Mouse (Mus musculus): Measurements from ENCODE around the gene Zfp408. TPM values are rescaled to one million over a fixed set of nuclear protein-coding genes. Genes with fewer than 3 reads are reported as not detected.
"Not testable (repeated sequence)": the region's sequence is repeated elsewhere in the genome, so short reads cannot be mapped to it uniquely, and the experiment has no call there.

The Zfp408 gene
- polyA plus RNA-seq, 1 experiment: 9.6 TPM

DNA sequence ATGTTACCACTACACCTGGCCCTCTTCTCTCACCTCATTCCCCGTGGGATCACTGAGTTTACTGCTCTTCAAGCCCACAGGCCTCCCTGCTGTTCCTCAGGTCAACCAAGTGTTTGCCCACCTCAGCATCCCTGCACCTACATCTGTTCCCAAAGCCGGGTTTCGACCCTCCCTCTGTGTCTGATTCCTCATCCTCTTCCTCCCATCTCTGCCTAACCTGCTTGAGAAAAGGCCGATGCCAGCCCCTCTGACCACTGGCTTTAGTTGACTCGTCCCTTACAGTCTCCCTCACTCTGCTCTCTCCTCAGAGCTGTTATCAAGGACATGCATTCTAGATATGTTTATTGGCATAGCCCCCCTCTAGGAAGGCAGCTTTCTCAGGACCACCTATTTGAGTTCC lies 22.1 kb downstream of the Zfp408 start:
- no peaks in the 10 kb centered on the region for H3K9me3 ChIP-seq
- H3K4me3 ChIP-seq (replicated peaks): no peak overlapping the region
- peaks cover 19% of the 10 kb centered on the region for H3K36me3 ChIP-seq (replicated peaks; ENCODE audit: low read length)
- no peak for TF ChIP-seq FLI1 (IDR thresholded peaks at IDR 0.05; ENCODE audit: low read length)
- H3K27me3 ChIP-seq (replicated peaks): peaks cover 30% of the 10 kb centered on the region
- H3K4me1 ChIP-seq: 0 out of 2 replicates have a peak, but pooled peaks cover 3% of the 10 kb centered on the region

DNA sequence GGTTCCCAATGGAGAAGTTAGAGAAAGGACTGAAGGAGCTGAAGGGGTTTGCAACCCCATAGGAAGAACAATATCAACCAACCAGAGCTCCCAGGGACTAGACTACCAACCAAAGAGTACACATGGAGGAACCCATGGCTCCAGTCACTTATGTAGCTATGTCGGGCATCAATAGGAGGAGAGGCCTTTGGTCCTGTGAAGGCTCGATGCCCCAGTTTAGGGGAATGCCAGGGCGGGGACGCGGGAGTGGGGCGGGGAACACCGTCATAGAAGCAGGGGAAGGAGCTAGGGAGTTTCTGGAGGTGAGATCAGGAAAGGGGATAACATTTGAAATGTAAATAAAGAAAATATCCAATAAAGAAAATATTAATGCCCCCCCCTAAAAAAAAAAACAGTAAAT lies 26.2 kb downstream of the Zfp408 start:
- H3K4me1 ChIP-seq; H3K9me3 ChIP-seq; H3K27me3 ChIP-seq (replicated peaks); H3K4me3 ChIP-seq (replicated peaks): not testable (repeated sequence)
- H3K36me3 ChIP-seq (replicated peaks; ENCODE audit: low read length): peaks cover 59% of the 10 kb centered on the region

DNA sequence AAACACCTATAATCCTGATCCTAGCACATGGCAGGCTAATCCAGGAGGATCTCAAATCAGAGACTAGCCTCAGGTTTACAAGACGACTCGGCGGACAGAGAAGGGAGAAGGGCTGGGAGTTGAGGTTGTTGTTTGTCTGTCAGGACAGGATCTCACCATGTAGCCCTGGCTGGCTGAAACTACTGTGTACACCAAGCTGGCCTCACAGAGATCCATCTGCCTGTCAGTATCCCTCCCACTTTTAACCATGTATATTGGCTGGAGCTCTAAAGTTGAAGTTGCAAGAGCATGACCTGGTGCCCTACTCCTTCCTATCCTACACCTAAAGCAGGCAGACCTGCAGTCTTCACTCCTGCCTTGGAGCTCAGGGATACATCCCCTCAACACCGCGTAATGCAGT lies 27.2 kb downstream of the Zfp408 start:
- Histone ChIP-seq H3K36me3 (replicated peaks; ENCODE audit: low read length) (peaks cover 69% of the 10 kb centered on the region), H3K4me3 (replicated peaks) (no peak overlapping the region), H3K27me3 (replicated peaks) (peaks cover 4% of the 10 kb centered on the region), H3K4me1 (0 out of 2 replicates have a peak, but pooled peaks cover 3% of the 10 kb centered on the region), H3K9me3 (no peaks in the 10 kb centered on the region)
- no peak for TF ChIP-seq FLI1 (IDR thresholded peaks at IDR 0.05; ENCODE audit: low read length)
- TF ChIP-seq GATA1 (IDR thresholded peaks at IDR 0.05; ENCODE audit: borderline replicate concordance, low read length): no peak

DNA sequence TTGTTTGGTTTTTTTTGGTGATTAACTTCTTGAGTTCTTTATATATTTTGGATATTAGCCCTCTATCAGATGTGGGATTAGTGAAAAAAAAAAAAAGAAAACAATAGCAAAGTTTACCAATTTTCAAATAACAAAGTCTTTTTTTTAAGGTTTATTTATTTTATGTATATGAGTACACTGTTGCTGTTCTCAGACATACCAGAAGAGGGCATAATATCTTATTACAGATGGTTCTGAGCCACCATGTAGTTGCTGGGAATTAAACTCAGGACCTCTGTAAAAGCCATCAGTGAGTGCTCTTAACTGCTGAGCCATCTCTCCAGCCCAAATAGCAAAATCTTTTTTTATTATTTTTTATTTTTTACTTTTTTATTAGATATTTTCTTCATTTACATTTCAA lies 40.2 kb downstream of the Zfp408 start:
- H3K36me3 ChIP-seq (replicated peaks; ENCODE audit: low read length): peaks cover 64% of the 10 kb centered on the region
- H3K27me3 ChIP-seq (replicated peaks); H3K4me1 ChIP-seq; H3K9me3 ChIP-seq; H3K4me3 ChIP-seq (replicated peaks): not testable (repeated sequence)

DNA sequence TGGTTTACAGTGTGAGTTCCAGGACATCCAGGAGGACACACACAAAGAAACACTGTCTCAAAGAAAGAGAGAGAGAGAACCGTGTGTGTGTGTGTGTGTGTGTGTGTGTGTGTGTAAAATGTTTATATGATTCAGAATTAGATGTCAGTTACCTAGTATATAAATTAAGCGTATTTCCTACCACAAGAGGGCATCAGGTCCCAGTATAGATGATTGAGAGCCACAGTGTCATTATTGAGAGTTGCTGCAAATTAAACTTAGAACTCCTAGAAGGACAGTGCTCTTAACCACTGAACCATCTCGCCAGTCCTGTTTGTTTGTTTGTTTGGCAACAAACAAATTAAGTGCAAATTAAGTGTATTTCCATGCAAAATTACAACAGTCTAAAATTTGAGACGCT lies 47.2 kb downstream of the Zfp408 start:
- peaks cover 90% of the 10 kb centered on the region for H3K36me3 ChIP-seq (replicated peaks; ENCODE audit: low read length)
- no peak overlapping the region for H3K4me3 ChIP-seq (replicated peaks)
- no peak for TF ChIP-seq GATA1 (IDR thresholded peaks at IDR 0.05; ENCODE audit: borderline replicate concordance, low read length)
- no peak for TF ChIP-seq FLI1 (IDR thresholded peaks at IDR 0.05; ENCODE audit: low read length)
- no peaks in the 10 kb centered on the region for H3K9me3 ChIP-seq
- H3K4me1 ChIP-seq: no peaks in the 10 kb centered on the region; the same call in 1 of the 2 replicates
- no peaks in the 10 kb centered on the region for H3K27me3 ChIP-seq (replicated peaks)

DNA sequence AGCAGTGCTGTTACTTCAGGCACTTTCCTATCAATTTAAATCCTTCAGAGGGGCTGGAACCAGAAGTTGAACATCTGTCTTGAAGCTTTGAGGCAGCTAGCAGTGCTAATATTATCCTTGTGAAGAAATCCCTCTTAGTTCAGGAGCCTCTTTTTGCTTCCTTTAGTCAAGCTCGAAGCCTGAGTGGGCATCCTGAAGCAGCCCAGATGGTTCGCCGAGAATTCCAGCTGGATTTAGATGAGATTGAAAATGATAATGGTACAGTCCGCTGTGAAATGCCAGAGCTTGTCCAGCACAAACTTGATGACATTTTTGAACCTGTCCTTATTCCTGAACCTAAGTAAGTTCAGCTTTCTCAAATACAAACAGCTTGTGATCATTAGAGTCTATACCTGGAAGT lies 49.1 kb downstream of the Zfp408 start:
- TF ChIP-seq FLI1 (IDR thresholded peaks at IDR 0.05; ENCODE audit: low read length): no peak
- no peak for TF ChIP-seq GATA1 (IDR thresholded peaks at IDR 0.05; ENCODE audit: borderline replicate concordance, low read length)
- Histone ChIP-seq H3K36me3 (replicated peaks; ENCODE audit: low read length) (peaks cover 95% of the 10 kb centered on the region), H3K27me3 (replicated peaks) (no peaks in the 10 kb centered on the region), H3K4me1 (no peaks in the 10 kb centered on the region; the same call in 1 of the 2 replicates), H3K9me3 (no peaks in the 10 kb centered on the region), H3K4me3 (replicated peaks) (no peak overlapping the region)

Other genes starting within 250 kb of the Zfp408 start
- 1.5 and 2.6 TPM in 2 replicates for gene 1110051M20Rik, start 205.1 kb downstream of the Zfp408 start, polyA plus RNA-seq (2012; ENCODE audit: insufficient read depth, low replicate concordance)
- gene Lrp4, start 192.3 kb downstream of the Zfp408 start, polyA plus RNA-seq (2012; ENCODE audit: insufficient read depth, low replicate concordance): 0.16 TPM in 1 of 2 replicates, not detected in the other
- 0.92 and 3.6 TPM in 2 replicates for gene Ckap5, start 123.0 kb downstream of the Zfp408 start, polyA plus RNA-seq (2012; ENCODE audit: insufficient read depth, low replicate concordance)
- not detected in 2 replicates for gene F2, start 13.4 kb downstream of the Zfp408 start, polyA plus RNA-seq (2012; ENCODE audit: insufficient read depth, low replicate concordance)
- 43.0 and 56.1 TPM in 2 replicates for gene Arhgap1, start 69 bp upstream of the Zfp408 start, polyA plus RNA-seq (2012; ENCODE audit: insufficient read depth, low replicate concordance)
- 23.7 and 69.4 TPM in 2 replicates for gene Atg13, start 60.8 kb upstream of the Zfp408 start, polyA plus RNA-seq (2012; ENCODE audit: insufficient read depth, low replicate concordance)
- gene Harbi1, start 61.1 kb upstream of the Zfp408 start, polyA plus RNA-seq (2012; ENCODE audit: insufficient read depth, low replicate concordance): 0.44 and 0.82 TPM in 2 replicates
- gene Ambra1, start 80.3 kb upstream of the Zfp408 start, polyA plus RNA-seq (2012; ENCODE audit: insufficient read depth, low replicate concordance): 15.8 and 20.0 TPM in 2 replicates